Mouse (Mus musculus) MEL (cell line): ENCODE data around the gene Actl6a. TPM values are rescaled to one million over a fixed set of nuclear protein-coding genes. Genes with fewer than 3 reads are reported as not detected.

Experiments used
- DNase-seq: peaks from one replicate; pipeline ENCODE4 v3.0.0; 2011; ENCODE audit warnings: low read depth, low spot score
- H3K27ac ChIP-seq: 2 replicates; pipeline ENCODE4 v1.5.1; 2012; ENCODE audit warnings: low read depth, mild to moderate bottlenecking, control low read depth, low read length, moderate library complexity; ENCODE audit not compliant: control insufficient read depth
- H3K27me3 ChIP-seq, 2 experiments: fragments of 150-350 bp in 1 of 2; sonication (generic) in 1 of 2; 2 replicates each; pipeline ENCODE4 v1.6.1; 2012; ENCODE audit warnings: low read length in 2 of 2, mild to moderate bottlenecking in 2 of 2, improper control_type of control experiment in 1 of 2, moderate library complexity in 1 of 2; ENCODE audit not compliant: insufficient read depth in 2 of 2, control insufficient read depth in 1 of 2
- H3K36me3 ChIP-seq, 2 experiments: 2 replicates each; pipeline ENCODE4 v1.6.1; 2012 to 2014; ENCODE audit warnings: low read length in 2 of 2, improper control_type of control experiment in 1 of 2, inconsistent platforms in 1 of 2, mild to moderate bottlenecking in 1 of 2; ENCODE audit not compliant: insufficient read depth in 2 of 2, control insufficient read depth in 1 of 2
- H3K4me1 ChIP-seq, 2 experiments: fragments of 150-350 bp in 1 of 2; sonication (generic) in 1 of 2; 2 replicates each; pipeline ENCODE4 v1.6.1; 2012; ENCODE audit warnings: low read length in 2 of 2, improper control_type of control experiment in 1 of 2, mild to moderate bottlenecking in 1 of 2; ENCODE audit not compliant: insufficient read depth in 2 of 2, control insufficient read depth in 1 of 2
- H3K4me3 ChIP-seq, 2 experiments: fragments of 150-350 bp in 1 of 2; sonication (generic) in 1 of 2; 2 replicates each; pipeline ENCODE4 v1.5.1; 2012; ENCODE audit warnings: low read depth in 2 of 2, low read length in 2 of 2, mild to moderate bottlenecking in 2 of 2, moderate library complexity in 2 of 2, control low read depth in 1 of 2, improper control_type of control experiment in 1 of 2; ENCODE audit not compliant: control insufficient read depth in 1 of 2, insufficient read depth in 1 of 2
- H3K79me2 ChIP-seq: 2 replicates; pipeline ENCODE4 v1.6.1; 2012; ENCODE audit warnings: mild to moderate bottlenecking, low read length, moderate library complexity; ENCODE audit not compliant: control insufficient read depth, poor library complexity, insufficient read depth
- H3K9ac ChIP-seq: 2 replicates; pipeline ENCODE4 v1.6.1; 2012; ENCODE audit warnings: low read depth, mild to moderate bottlenecking, control low read depth, low read length, moderate library complexity; ENCODE audit not compliant: control insufficient read depth, poor library complexity, severe bottlenecking
- H3K9me3 ChIP-seq: fragments of 150-350 bp; sonication (generic); replicated peaks from 2 replicates; pipeline ENCODE4 v1.6.1; 2012; ENCODE audit warnings: mild to moderate bottlenecking, low read length, improper control_type of control experiment, moderate library complexity; ENCODE audit not compliant: insufficient read depth
- CHD1 ChIP-seq: IDR thresholded peaks from 2 replicates; pipeline ENCODE4 v1.6.1; 2012; ENCODE audit warnings: low read depth, mild to moderate bottlenecking, inconsistent platforms, low read length, improper control_type of control experiment
- CHD2 ChIP-seq: IDR thresholded peaks from 2 replicates; pipeline ENCODE4 v1.6.1; 2011; ENCODE audit warnings: low read length, improper control_type of control experiment
- CTCF ChIP-seq, 3 experiments: IDR thresholded peaks in 2 of 3; conservative IDR thresholded peaks in 1 of 3; 2 replicates each; pipeline ENCODE4 v1.5.1; 2011 to 2012; ENCODE audit warnings: low read length in 3 of 3, low read depth in 2 of 3, mild to moderate bottlenecking in 2 of 3, improper control_type of control experiment in 1 of 3, inconsistent platforms in 1 of 3, mixed read lengths in 1 of 3, moderate library complexity in 1 of 3; ENCODE audit not compliant: control insufficient read depth in 1 of 3, insufficient read depth in 1 of 3, poor library complexity in 1 of 3, severe bottlenecking in 1 of 3
- E2F4 ChIP-seq: IDR thresholded peaks from 2 replicates; pipeline ENCODE4 v1.6.1; 2011; ENCODE audit warnings: low read depth, low read length, improper control_type of control experiment, borderline replicate concordance
- ELF1 ChIP-seq: IDR thresholded peaks from 2 replicates; pipeline ENCODE4 v1.6.1; 2014; ENCODE audit warnings: low read depth, mild to moderate bottlenecking, inconsistent platforms, low read length, improper control_type of control experiment, moderate library complexity
- ETS1 ChIP-seq: IDR thresholded peaks from 2 replicates; pipeline ENCODE4 v1.6.1; 2012; ENCODE audit warnings: low read depth, mild to moderate bottlenecking, inconsistent platforms, low read length, improper control_type of control experiment, moderate library complexity
- GABPA ChIP-seq: IDR thresholded peaks from 2 replicates; pipeline ENCODE4 v1.6.1; 2012; ENCODE audit warnings: low read depth, mild to moderate bottlenecking, inconsistent platforms, low read length, improper control_type of control experiment, moderate library complexity
- GATA1 ChIP-seq: IDR thresholded peaks from 2 replicates; pipeline ENCODE4 v1.6.1; 2011; ENCODE audit warnings: low read depth, low read length, improper control_type of control experiment
- HCFC1 ChIP-seq: IDR thresholded peaks from 2 replicates; pipeline ENCODE4 v1.6.1; 2012; ENCODE audit warnings: low read depth, mild to moderate bottlenecking, inconsistent platforms, low read length, improper control_type of control experiment, moderate library complexity
- JUND ChIP-seq: IDR thresholded peaks from 2 replicates; pipeline ENCODE4 v1.6.1; 2011; ENCODE audit warnings: low read depth, mild to moderate bottlenecking, improper control_type of control experiment, low read length
- KAT2A ChIP-seq: conservative IDR thresholded peaks from 2 replicates; pipeline ENCODE4 v1.6.1; 2012; ENCODE audit warnings: low read depth, low read length, improper control_type of control experiment, inconsistent platforms
- MEF2A ChIP-seq: IDR thresholded peaks from 2 replicates; pipeline ENCODE4 v1.6.1; 2014; ENCODE audit warnings: low read depth, mild to moderate bottlenecking, inconsistent platforms, low read length, improper control_type of control experiment; ENCODE audit not compliant: poor library complexity, insufficient replicate concordance, severe bottlenecking; ENCODE audit errors: extremely low read depth
- MYB ChIP-seq: IDR thresholded peaks from 2 replicates; pipeline ENCODE4 v1.6.1; 2011; ENCODE audit warnings: mild to moderate bottlenecking, low read depth, low read length, improper control_type of control experiment
- NELFE ChIP-seq: IDR thresholded peaks from 2 replicates; pipeline ENCODE4 v1.6.1; 2011; ENCODE audit warnings: low read depth, low read length, improper control_type of control experiment
- POLR2AphosphoS5 ChIP-seq: IDR thresholded peaks from 2 replicates; pipeline ENCODE4 v1.6.1; 2012; ENCODE audit warnings: low read depth, borderline replicate concordance, mild to moderate bottlenecking, inconsistent platforms, low read length, moderate library complexity, mixed read lengths
- RAD21 ChIP-seq: IDR thresholded peaks from 2 replicates; pipeline ENCODE4 v1.6.1; 2011; ENCODE audit warnings: mild to moderate bottlenecking, low read depth, low read length, improper control_type of control experiment
- SIN3A ChIP-seq: IDR thresholded peaks from 2 replicates; pipeline ENCODE4 v1.6.1; 2012; ENCODE audit warnings: low read length, improper control_type of control experiment, inconsistent platforms
- TAL1 ChIP-seq: IDR thresholded peaks from 2 replicates; pipeline ENCODE4 v1.6.1; 2012; ENCODE audit warnings: mild to moderate bottlenecking, inconsistent platforms, low read length, moderate library complexity, mixed read lengths
- TBP ChIP-seq: IDR thresholded peaks from 2 replicates; pipeline ENCODE4 v1.8.0; 2011; ENCODE audit warnings: low read depth, low read length, improper control_type of control experiment
- USF1 ChIP-seq: IDR thresholded peaks from 2 replicates; pipeline ENCODE4 v1.6.1; 2014; ENCODE audit warnings: low read depth, mild to moderate bottlenecking, inconsistent platforms, low read length, improper control_type of control experiment, moderate library complexity
- USF2 ChIP-seq, 2 experiments: IDR thresholded peaks; 2 replicates each; pipeline ENCODE4 v1.6.1; 2011 to 2012; ENCODE audit warnings: improper control_type of control experiment in 2 of 2, low read length in 2 of 2, borderline replicate concordance in 1 of 2, inconsistent platforms in 1 of 2, low read depth in 1 of 2, mild to moderate bottlenecking in 1 of 2; ENCODE audit not compliant: insufficient read depth in 1 of 2
- ZC3H11A ChIP-seq: IDR thresholded peaks from 2 replicates; pipeline ENCODE4 v1.6.1; 2012; ENCODE audit warnings: low read depth, mild to moderate bottlenecking, inconsistent platforms, low read length, improper control_type of control experiment
- ZKSCAN1 ChIP-seq: IDR thresholded peaks from 2 replicates; pipeline ENCODE4 v1.6.1; 2012; ENCODE audit warnings: low read depth, mild to moderate bottlenecking, inconsistent platforms, low read length, improper control_type of control experiment, moderate library complexity
- ZMIZ1 ChIP-seq: IDR thresholded peaks from 2 replicates; pipeline ENCODE4 v1.6.1; 2012; ENCODE audit warnings: low read depth, mild to moderate bottlenecking, inconsistent platforms, low read length, improper control_type of control experiment, moderate library complexity
- polyA plus RNA-seq, 2 experiments: library from polyadenylated mRNA; stranded (reverse) in 1 of 2; unstranded in 1 of 2; fragments of >175 nt in 1 of 2; fragments of >200 nt in 1 of 2; gene quantifications; 2 replicates each; pipeline versions ENCODE4 v1.2.1 to v1.2.4; 2012; ENCODE audit warnings: low replicate concordance in 2 of 2, low read depth in 1 of 2; ENCODE audit not compliant: insufficient read length in 2 of 2, insufficient read depth in 1 of 2, missing spikeins in 1 of 2
- total RNA-seq: library from RNA; depleted of rRNA; stranded (reverse); fragments of 300-350 nt; gene quantifications from 2 replicates; pipeline ENCODE4 v1.2.3, GENCODE M21; 2012

The Actl6a gene
- total and polyA plus RNA-seq, 3 experiments, result 129 to 175 TPM; not detected in 1

GRCm38 (mm10) chr3:32762962-32763361, 56.9 kb downstream of the Actl6a start:
- Histone ChIP-seq H3K9ac (no peak overlapping the region), H3K4me1 (no peaks in the 10 kb centered on the region)
- no peak for DNase-seq
- TF ChIP-seq ZMIZ1, result no peak
- TF ChIP-seq HCFC1, result no peak
- no peak for TF ChIP-seq POLR2AphosphoS5
- TF ChIP-seq, all 39 proteins: peak for 0
- Histone ChIP-seq H3K4me3 (no peak overlapping the region), H3K9me3 (no peaks in the 10 kb centered on the region), H3K36me3 (no peaks in the 10 kb centered on the region), H3K27ac (no peak overlapping the region), H3K27me3 (no peaks in the 10 kb centered on the region; a peak in 2 of 4 replicates), H3K79me2 (no peaks in the 10 kb centered on the region)

- no peak for TF ChIP-seq ZKSCAN1
- no peak for TF ChIP-seq SIN3A
- no peak for TF ChIP-seq TAL1
- no peak for TF ChIP-seq HCFC1
- TF ChIP-seq NELFE, result no peak
- no peak for TF ChIP-seq JUND
- no peak for TF ChIP-seq USF1
- no peak for TF ChIP-seq MYB
- TF ChIP-seq RAD21, result no peak
- no peak for TF ChIP-seq CHD1
- no peak for TF ChIP-seq USF2 (IDR thresholded peaks at IDR 0.05; ENCODE audit: borderline replicate concordance in 1 of 2, insufficient read depth in 1 of 2, low read depth in 1 of 2, low read length in 2 of 2)
- TF ChIP-seq TBP, result no peak
- Histone ChIP-seq H3K36me3 (no peaks in the 10 kb centered on the region), H3K27me3 (peaks cover 0 to 2% of the 10 kb centered on the region in 2 experiments; a peak in 3 of 4 replicates), H3K9ac (no peak overlapping the region), H3K27ac (no peak overlapping the region), H3K4me3 (no peak overlapping the region), H3K79me2 (no peaks in the 10 kb centered on the region), H3K9me3 (no peaks in the 10 kb centered on the region), H3K4me1 (no peaks in the 10 kb centered on the region)
- DNase-seq, result no peak
These were observed 57.8 kb downstream of the Actl6a start for GRCm38 (mm10) chr3:32763902-32764301.

- no peaks in the 10 kb centered on the region for H3K9me3 ChIP-seq
- H3K9ac ChIP-seq, result no peak overlapping the region
- H3K27me3 ChIP-seq, result peaks cover 0 to 3% of the 10 kb centered on the region in 2 experiments; a peak in 2 of 4 replicates
- no peak for TF ChIP-seq ZC3H11A
- no peak for TF ChIP-seq GABPA
- no peak for TF ChIP-seq ZKSCAN1
- no peak for TF ChIP-seq KAT2A
- TF ChIP-seq E2F4, result no peak
- TF ChIP-seq SIN3A, result no peak
- no peak for TF ChIP-seq TBP
- no peak for TF ChIP-seq GATA1
- TF ChIP-seq NELFE, result no peak
- no peak for TF ChIP-seq MEF2A
- no peak for TF ChIP-seq HCFC1
- no peak for TF ChIP-seq CHD2
- TF ChIP-seq ELF1, result no peak
- TF ChIP-seq CTCF (IDR thresholded peaks at IDR 0.05 in 2 of 3, conservative IDR thresholded peaks at IDR 0.05 in 1 of 3; ENCODE audit: control insufficient read depth in 1 of 3, insufficient read depth in 1 of 3, low read depth in 2 of 3, low read length in 3 of 3, poor library complexity in 1 of 3, severe bottlenecking in 1 of 3), result no peak
- no peak for TF ChIP-seq ETS1
- H3K79me2 ChIP-seq, result no peaks in the 10 kb centered on the region
- H3K4me1 ChIP-seq, result no peaks in the 10 kb centered on the region
- no peak overlapping the region for H3K27ac ChIP-seq
- no peak for DNase-seq
- no peaks in the 10 kb centered on the region for H3K36me3 ChIP-seq
- H3K4me3 ChIP-seq, result no peak overlapping the region
These were observed 64.7 kb downstream of the Actl6a start for GRCm38 (mm10) chr3:32770781-32771180.
